Mouse (Mus musculus): ENCODE results near the gene Aff3. TPM values are rescaled to one million over a fixed set of nuclear protein-coding genes. Genes with fewer than 3 reads are reported as not detected.
A peak's percentile ranks its signal among the peaks of the same experiment; 100 is the strongest.

The Aff3 gene
- total RNA-seq, 2 experiments from 2014 or later = 2.4 to 2.6 TPM

DNA sequence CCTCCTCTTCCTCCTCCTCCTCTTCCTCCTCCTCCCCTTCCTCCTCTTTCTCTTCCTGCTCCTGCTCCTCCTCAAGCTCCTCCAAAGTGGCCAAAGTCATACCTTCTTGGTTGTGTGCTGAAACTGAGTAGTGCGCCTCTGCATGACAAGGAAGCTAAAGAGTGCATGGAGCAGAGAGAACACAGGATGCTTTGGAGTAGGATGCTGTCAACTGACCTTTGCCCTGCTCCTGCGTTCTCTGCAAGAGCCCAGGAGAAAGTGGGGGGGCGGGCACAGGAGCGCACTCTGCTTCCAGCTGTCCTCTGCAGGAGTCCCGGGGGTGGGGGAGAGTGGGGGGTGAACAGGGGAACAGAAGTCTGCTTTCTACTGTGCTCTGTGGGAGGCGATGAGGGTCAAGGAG, 167.2 kb downstream of the Aff3 start:
- ATAC-seq (ENCODE audit: poor library complexity, severe bottlenecking) = no peak

GRCm38 (mm10) chr1:38496886-38497528, 167.7 kb downstream of the Aff3 start:
- ATAC-seq (ENCODE audit: poor library complexity, severe bottlenecking) = no peak

- ATAC-seq (ENCODE audit: poor library complexity, severe bottlenecking) = 0 out of 2 replicates have a peak, but pooled peaks have one; percentile 30
Measured at GRCm38 (mm10) chr1:38495284-38495683, 169.5 kb downstream of the Aff3 start.

DNA sequence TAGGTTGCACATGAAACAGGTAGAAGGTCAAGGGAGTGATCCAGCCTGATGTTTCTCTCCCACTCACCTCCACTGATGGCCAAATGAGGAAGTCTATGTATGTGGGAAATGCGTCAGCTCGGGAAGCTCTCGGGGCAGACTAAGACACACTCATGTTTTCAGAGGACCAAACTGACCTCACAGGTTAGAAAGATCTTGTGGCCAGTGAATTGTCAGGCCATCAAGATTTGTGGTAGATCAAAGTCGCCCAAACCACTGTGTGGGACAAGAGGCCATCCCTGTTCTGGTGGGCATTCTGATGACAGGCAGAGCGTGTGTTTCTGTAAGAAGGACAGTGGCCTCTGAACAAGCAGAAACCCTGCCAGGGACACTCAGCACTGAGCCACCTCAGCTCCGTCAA, 175.0 kb downstream of the Aff3 start:
- no peak for ATAC-seq (ENCODE audit: poor library complexity, severe bottlenecking)

GRCm38 (mm10) chr1:38488667-38489210, 176.0 kb downstream of the Aff3 start:
- ATAC-seq (ENCODE audit: poor library complexity, severe bottlenecking) = no peak

GRCm38 (mm10) chr1:38487884-38488283, 176.9 kb downstream of the Aff3 start:
- no peak for ATAC-seq (ENCODE audit: poor library complexity, severe bottlenecking)

- ATAC-seq (ENCODE audit: poor library complexity, severe bottlenecking) = no peak
Measured at GRCm38 (mm10) chr1:38483191-38483590, 181.6 kb downstream of the Aff3 start.

DNA sequence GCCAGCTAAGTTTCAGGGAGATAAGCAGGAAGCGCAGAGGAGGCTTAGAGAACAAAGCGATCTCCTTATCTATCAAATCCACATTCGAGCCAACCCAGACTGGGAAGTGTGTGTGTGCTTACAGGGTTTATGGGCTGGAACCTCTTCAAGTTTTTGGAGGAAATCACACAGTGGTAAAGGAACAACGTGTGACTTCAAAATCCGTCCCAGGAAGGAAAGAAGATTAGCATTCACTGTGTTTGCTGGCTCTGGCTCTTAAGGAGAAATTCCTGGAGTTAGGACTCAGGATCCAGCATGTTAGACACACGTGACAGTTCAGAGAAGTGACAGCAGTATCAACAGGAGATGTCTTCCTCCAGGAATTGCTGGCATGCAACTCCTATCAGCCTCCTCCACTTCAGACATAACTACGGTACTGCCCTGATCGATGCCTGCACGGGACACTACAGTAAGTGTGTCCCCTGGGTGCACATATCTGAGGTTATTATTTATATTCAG, 186.5 kb downstream of the Aff3 start:
- no peak for ATAC-seq (ENCODE audit: poor library complexity, severe bottlenecking)

- no peak for ATAC-seq (ENCODE audit: poor library complexity, severe bottlenecking)
Measured at GRCm38 (mm10) chr1:38470817-38471216, 193.9 kb downstream of the Aff3 start.

DNA sequence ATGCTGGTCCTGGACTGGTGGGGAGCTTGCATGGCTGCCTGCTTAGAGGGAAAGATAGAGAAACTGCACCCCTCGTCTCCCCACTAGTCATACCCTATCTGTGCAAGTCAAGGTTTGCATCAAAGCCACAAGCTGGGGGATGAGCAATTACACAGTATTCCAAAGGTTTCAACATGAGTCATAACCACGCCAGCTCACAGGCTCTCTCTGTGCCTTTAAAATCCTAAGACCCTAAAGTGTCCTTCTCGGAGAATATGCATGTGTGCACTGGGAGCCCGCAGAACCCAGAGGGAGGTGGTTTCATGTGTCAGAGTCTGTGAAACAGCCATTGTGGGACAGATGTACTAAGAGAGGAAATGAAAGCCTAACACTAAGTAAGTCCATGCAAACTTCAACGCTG, 194.6 kb downstream of the Aff3 start:
- ATAC-seq (ENCODE audit: poor library complexity, severe bottlenecking) = no peak

GRCm38 (mm10) chr1:38467305-38468083, 197.3 kb downstream of the Aff3 start:
- no peak for ATAC-seq (ENCODE audit: poor library complexity, severe bottlenecking)

DNA sequence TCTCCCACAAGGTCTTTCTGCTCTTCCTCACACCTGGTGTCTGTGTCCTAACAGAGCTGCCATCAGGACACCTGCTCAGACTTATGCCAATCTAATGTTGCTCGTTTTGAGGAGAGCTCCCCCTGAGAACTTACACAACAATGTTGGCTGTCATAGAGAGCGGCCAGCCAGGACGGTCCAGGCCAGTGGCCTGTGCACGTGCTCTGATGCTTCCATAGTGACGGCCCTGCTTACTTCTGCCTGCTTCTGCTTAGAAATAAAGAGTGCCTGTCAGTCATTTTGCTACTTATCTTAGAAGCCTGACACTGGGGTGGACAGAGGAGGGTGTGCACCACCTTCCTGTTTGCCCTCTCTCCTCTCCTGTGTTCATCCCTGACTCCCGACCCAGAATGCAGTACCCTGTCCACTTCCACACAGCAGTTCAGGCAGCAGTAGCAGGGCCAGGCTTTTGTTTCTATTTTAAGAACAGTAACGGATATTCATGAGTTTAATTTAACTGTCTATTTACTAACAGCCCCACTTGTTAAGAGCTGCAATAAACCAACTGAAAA, 208.0 kb downstream of the Aff3 start:
- no peak for ATAC-seq (ENCODE audit: poor library complexity, severe bottlenecking)

- no peak for ATAC-seq (ENCODE audit: poor library complexity, severe bottlenecking)
Measured at GRCm38 (mm10) chr1:38454921-38455320, 209.8 kb downstream of the Aff3 start.

GRCm38 (mm10) chr1:38451367-38451766, 213.4 kb downstream of the Aff3 start:
- no peak for ATAC-seq (ENCODE audit: poor library complexity, severe bottlenecking)

- no peak for ATAC-seq (ENCODE audit: poor library complexity, severe bottlenecking)
Measured at GRCm38 (mm10) chr1:38450677-38451076, 214.1 kb downstream of the Aff3 start.

DNA sequence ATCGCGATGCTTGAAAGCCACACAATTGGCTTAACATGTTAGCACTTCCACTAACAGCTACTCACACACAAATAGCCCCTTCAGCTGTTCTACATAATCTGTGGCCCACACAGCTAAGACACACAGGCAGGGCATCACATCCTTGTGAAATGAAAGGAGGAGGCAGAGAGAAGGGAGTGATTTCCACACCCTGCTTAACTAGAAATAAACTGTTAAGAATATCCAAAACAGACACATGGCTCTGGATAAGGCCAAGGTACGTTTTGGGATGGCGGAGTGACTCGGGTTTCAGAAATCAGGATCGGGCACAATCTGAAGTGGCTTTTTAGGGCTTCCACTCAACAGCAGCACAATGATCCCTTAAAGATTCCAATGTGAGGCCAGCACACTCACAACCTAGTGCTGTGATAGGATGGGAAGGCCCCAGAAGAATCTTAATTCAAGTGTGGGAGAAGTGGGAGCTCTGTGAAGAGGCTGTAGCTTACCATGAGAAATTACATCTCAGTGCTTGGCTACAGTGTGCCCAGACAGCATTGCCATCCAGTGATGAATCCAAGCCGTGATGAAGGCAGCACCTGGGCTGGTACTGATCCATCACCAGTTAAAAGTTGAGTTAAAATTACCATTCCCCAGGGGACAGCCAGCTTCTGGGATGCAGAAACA, 214.8 kb downstream of the Aff3 start:
- no peak for ATAC-seq (ENCODE audit: poor library complexity, severe bottlenecking)

GRCm38 (mm10) chr1:38448854-38449253, 215.9 kb downstream of the Aff3 start:
- no peak for ATAC-seq (ENCODE audit: poor library complexity, severe bottlenecking)

GRCm38 (mm10) chr1:38447581-38447980, 217.2 kb downstream of the Aff3 start:
- ATAC-seq (ENCODE audit: poor library complexity, severe bottlenecking) = no peak; the same call in 1 of the 2 replicates

GRCm38 (mm10) chr1:38446152-38446820, 218.5 kb downstream of the Aff3 start:
- ATAC-seq (ENCODE audit: poor library complexity, severe bottlenecking) = no peak

- ATAC-seq (ENCODE audit: poor library complexity, severe bottlenecking) = no peak
Measured at GRCm38 (mm10) chr1:38442887-38443286, 221.9 kb downstream of the Aff3 start.

All from megakaryocyte, adult 5-6 weeks (primary cell).